Mouse (Mus musculus): ENCODE measurements around the gene Lingo1. TPM values are rescaled to one million over a fixed set of nuclear protein-coding genes. Genes with fewer than 3 reads are reported as not detected.

The Lingo1 gene
- polyA plus RNA-seq, 1 experiment from 2014 or later: 6.7 TPM

DNA sequence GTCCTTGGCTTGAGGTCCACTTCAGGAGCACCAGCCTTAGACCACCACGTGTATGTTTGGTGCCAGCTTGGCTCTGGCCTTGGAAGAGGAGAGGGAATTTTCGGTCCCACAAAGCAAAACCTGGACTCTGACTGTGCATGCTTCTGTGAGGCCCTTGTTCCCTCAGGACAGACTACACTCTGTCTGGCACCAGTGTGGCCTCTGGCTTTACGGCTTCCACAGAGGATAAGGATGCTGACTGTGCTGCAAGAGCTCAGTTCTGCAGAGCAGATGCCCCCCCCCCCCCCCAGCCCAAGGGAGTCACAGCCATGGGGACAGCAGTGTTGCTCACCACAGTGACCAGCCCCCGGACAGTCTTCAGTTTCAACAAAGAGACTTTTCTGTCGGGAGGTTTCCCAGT is 206.5 kb downstream of the Lingo1 start:
- no peaks in the 10 kb centered on the region for H3K4me1 ChIP-seq (replicated peaks; ENCODE audit: control insufficient read depth, insufficient read depth, low read length)
- H3K27ac ChIP-seq (ENCODE audit: low read depth, low read length): no peak overlapping the region
- no peak overlapping the region for H3K4me2 ChIP-seq (replicated peaks; ENCODE audit: low read depth, low read length)
- no peaks in the 10 kb centered on the region for H3K9me3 ChIP-seq (ENCODE audit: control insufficient read depth, low read length)
- ATAC-seq (ENCODE audit: low FRiP score) (no peak), DNase-seq (ENCODE audit: low spot score) (no peak)
- H3K4me3 ChIP-seq (ENCODE audit: low read depth, low read length): no peak overlapping the region
- H3K9ac ChIP-seq (ENCODE audit: low read depth, low read length): no peak overlapping the region
- 50% methylated on average over 5 of the region's 5 CpGs for WGBS
- H3K27me3 ChIP-seq (ENCODE audit: control insufficient read depth, insufficient read depth, low read length): no peaks in the 10 kb centered on the region
- H3K36me3 ChIP-seq (ENCODE audit: control insufficient read depth, insufficient read depth, low read length): no peaks in the 10 kb centered on the region

GRCm38 (mm10) chr9:56584043-56584424 is 212.2 kb downstream of the Lingo1 start:
- Histone ChIP-seq H3K27me3 (ENCODE audit: control insufficient read depth, insufficient read depth, low read length) (no peaks in the 10 kb centered on the region), H3K4me1 (replicated peaks; ENCODE audit: control insufficient read depth, insufficient read depth, low read length) (peaks cover 11% of the 10 kb centered on the region), H3K4me2 (replicated peaks; ENCODE audit: low read depth, low read length) (no peak overlapping the region), H3K36me3 (ENCODE audit: control insufficient read depth, insufficient read depth, low read length) (no peaks in the 10 kb centered on the region), H3K27ac (ENCODE audit: low read depth, low read length) (no peak overlapping the region), H3K9ac (ENCODE audit: low read depth, low read length) (no peak overlapping the region), H3K4me3 (ENCODE audit: low read depth, low read length) (no peak overlapping the region), H3K9me3 (ENCODE audit: control insufficient read depth, low read length) (no peaks in the 10 kb centered on the region)
- ATAC-seq (ENCODE audit: low FRiP score): no peak
- 48% methylated on average over 7 of the region's 7 CpGs for WGBS
- DNase-seq (ENCODE audit: low spot score): no peak

DNA sequence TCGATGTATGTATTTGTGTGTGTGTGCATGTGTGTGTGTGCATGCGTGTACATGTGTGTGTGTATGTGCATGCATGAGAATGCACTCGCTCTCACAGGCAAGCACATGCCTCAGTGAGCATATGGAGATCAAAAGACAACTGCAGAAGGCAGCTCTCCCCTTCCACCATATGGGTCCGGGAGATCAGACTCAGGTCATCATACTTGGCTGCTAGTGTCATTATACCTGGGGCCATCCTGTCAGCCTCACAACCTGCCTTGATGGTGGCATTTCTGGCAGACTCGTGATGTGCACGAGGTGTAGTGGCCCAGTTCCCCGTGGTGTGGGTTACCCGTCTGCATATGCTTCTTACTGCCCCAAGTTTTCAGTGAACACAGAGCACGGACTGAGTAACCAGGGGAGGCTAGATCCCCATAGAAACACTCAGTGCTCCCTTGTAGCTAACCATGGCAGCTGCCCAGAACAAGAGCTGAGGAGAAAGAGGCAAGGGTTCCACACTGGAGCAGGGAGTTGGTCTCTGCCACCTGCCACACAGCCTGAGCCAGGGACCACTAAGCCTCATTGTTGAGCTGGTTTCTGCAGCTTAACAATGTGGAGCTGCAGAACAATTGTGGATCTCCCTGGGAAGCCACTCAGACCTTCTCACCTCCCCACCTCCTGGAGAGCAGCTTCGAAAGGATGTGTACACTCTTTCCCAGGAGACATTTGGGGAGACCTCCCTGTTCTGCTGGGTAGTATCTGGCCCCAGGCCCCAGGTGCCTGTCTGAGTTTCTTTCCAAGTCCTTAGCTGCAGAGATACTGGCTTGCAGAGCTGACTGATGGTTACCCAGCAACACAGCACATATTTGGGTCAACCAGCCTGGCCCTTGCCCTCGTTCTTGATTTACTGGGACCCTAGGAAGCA is 212.9 kb downstream of the Lingo1 start:
- no peak for ATAC-seq (ENCODE audit: low FRiP score)
- Histone ChIP-seq H3K4me3 (ENCODE audit: low read depth, low read length) (no peak overlapping the region), H3K36me3 (ENCODE audit: control insufficient read depth, insufficient read depth, low read length) (no peaks in the 10 kb centered on the region), H3K4me2 (replicated peaks; ENCODE audit: low read depth, low read length) (no peak overlapping the region), H3K9me3 (ENCODE audit: control insufficient read depth, low read length) (no peaks in the 10 kb centered on the region), H3K27me3 (ENCODE audit: control insufficient read depth, insufficient read depth, low read length) (no peaks in the 10 kb centered on the region), H3K4me1 (replicated peaks; ENCODE audit: control insufficient read depth, insufficient read depth, low read length) (peaks cover 11% of the 10 kb centered on the region), H3K9ac (ENCODE audit: low read depth, low read length) (no peak overlapping the region), H3K27ac (ENCODE audit: low read depth, low read length) (no peak overlapping the region)
- no peak for DNase-seq (ENCODE audit: low spot score)
- 51% methylated on average over 11 of the region's 11 CpGs for WGBS

GRCm38 (mm10) chr9:56582628-56583027 is 213.6 kb downstream of the Lingo1 start:
- Histone ChIP-seq H3K9me3 (ENCODE audit: control insufficient read depth, low read length) (no peaks in the 10 kb centered on the region), H3K4me3 (ENCODE audit: low read depth, low read length) (no peak overlapping the region), H3K27ac (ENCODE audit: low read depth, low read length) (no peak overlapping the region), H3K36me3 (ENCODE audit: control insufficient read depth, insufficient read depth, low read length) (no peaks in the 10 kb centered on the region), H3K4me1 (replicated peaks; ENCODE audit: control insufficient read depth, insufficient read depth, low read length) (peaks cover 11% of the 10 kb centered on the region), H3K4me2 (replicated peaks; ENCODE audit: low read depth, low read length) (no peak overlapping the region), H3K9ac (ENCODE audit: low read depth, low read length) (no peak overlapping the region), H3K27me3 (ENCODE audit: control insufficient read depth, insufficient read depth, low read length) (no peaks in the 10 kb centered on the region)
- ATAC-seq (ENCODE audit: low FRiP score): no peak
- WGBS: 70% methylated on average over 8 of the region's 8 CpGs
- no peak for DNase-seq (ENCODE audit: low spot score)

DNA sequence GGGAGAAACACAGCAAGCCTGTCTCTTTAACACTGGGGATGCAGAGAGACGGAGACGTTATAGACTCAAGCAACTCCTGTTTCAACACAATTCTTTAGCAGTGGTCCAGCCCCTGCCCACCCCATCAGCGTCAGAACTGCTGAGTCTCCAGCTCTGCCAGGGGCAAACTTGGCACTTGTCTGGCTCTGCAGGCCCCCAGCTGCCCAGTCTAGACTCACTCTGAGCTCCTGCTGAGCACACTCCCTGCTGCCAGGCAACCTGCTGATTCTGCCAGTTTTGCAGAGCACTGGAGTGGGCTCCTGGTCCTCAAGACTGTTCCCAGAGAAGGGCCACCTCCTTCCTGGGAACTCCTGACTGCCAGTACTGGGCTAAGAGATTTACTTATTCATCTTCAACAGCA is 214.6 kb downstream of the Lingo1 start:
- H3K4me1 ChIP-seq (replicated peaks; ENCODE audit: control insufficient read depth, insufficient read depth, low read length): peaks cover 11% of the 10 kb centered on the region
- H3K4me3 ChIP-seq (ENCODE audit: low read depth, low read length): no peak overlapping the region
- DNase-seq (ENCODE audit: low spot score): no peak
- H3K9ac ChIP-seq (ENCODE audit: low read depth, low read length): no peak overlapping the region
- H3K27ac ChIP-seq (ENCODE audit: low read depth, low read length): no peak overlapping the region
- no peaks in the 10 kb centered on the region for H3K9me3 ChIP-seq (ENCODE audit: control insufficient read depth, low read length)
- WGBS: 43% methylated on average over 3 of the region's 3 CpGs
- ATAC-seq (ENCODE audit: low FRiP score): no peak
- H3K36me3 ChIP-seq (ENCODE audit: control insufficient read depth, insufficient read depth, low read length): no peaks in the 10 kb centered on the region
- no peak overlapping the region for H3K4me2 ChIP-seq (replicated peaks; ENCODE audit: low read depth, low read length)
- H3K27me3 ChIP-seq (ENCODE audit: control insufficient read depth, insufficient read depth, low read length): no peaks in the 10 kb centered on the region

DNA sequence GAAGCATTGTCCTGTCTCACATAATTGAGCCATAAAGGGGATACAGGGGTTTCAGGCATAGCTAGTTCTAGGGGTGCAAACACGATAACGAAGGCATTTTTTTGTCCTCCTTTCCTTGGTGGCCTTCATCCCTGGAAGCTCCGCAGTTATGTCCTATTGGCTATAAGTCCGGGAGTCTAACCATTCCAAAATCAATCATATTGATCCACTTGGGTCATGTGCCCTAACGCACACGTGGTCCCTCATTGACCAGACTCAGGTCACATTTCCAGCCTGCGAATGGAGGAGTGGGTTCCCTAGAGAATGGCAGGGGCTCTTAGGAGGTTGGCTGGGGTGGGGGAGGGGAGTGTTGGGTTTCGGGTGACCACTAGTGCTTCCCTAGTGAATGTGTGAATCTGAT is 215.3 kb downstream of the Lingo1 start:
- Histone ChIP-seq H3K9me3 (ENCODE audit: control insufficient read depth, low read length) (no peaks in the 10 kb centered on the region), H3K4me1 (replicated peaks; ENCODE audit: control insufficient read depth, insufficient read depth, low read length) (peaks cover 11% of the 10 kb centered on the region), H3K4me2 (replicated peaks; ENCODE audit: low read depth, low read length) (no peak overlapping the region), H3K27ac (ENCODE audit: low read depth, low read length) (no peak overlapping the region), H3K27me3 (ENCODE audit: control insufficient read depth, insufficient read depth, low read length) (no peaks in the 10 kb centered on the region), H3K36me3 (ENCODE audit: control insufficient read depth, insufficient read depth, low read length) (no peaks in the 10 kb centered on the region), H3K9ac (ENCODE audit: low read depth, low read length) (no peak overlapping the region), H3K4me3 (ENCODE audit: low read depth, low read length) (no peak overlapping the region)
- peak; percentile 36; the same call in 1 of the 2 replicates for ATAC-seq (ENCODE audit: low FRiP score)
- peak; percentile 36 for DNase-seq (ENCODE audit: low spot score)
- WGBS: 63% methylated on average over 8 of the region's 8 CpGs

DNA sequence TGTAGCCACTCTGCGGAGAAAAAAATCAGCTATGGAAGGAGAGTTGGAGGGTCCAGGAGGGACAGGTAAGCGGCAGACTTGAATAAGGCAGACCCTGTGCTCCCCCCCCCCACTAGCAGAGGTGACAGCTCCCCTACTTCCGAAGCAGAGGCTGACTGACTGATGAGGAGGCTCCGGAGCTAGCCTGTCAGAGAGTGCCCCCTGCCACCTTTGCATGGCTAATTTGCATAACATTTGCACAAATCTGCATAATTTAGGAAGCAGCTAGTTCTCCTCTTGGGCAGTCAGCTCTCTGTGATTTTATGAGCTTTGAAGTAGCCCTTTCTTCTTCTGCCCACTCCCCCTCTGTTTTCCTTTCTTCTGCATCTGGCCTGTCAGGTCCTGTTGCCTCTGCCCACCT is 216.2 kb downstream of the Lingo1 start:
- H3K4me2 ChIP-seq (replicated peaks; ENCODE audit: low read depth, low read length): no peak overlapping the region
- WGBS: 20% methylated on average over 4 of the region's 4 CpGs
- no peaks in the 10 kb centered on the region for H3K27me3 ChIP-seq (ENCODE audit: control insufficient read depth, insufficient read depth, low read length)
- peak; percentile 33 for DNase-seq (ENCODE audit: low spot score)
- H3K4me1 ChIP-seq (replicated peaks; ENCODE audit: control insufficient read depth, insufficient read depth, low read length): peaks cover 11% of the 10 kb centered on the region
- 0 out of 2 replicates have a peak overlapping the region, but pooled peaks have one; percentile 42 for H3K27ac ChIP-seq (ENCODE audit: low read depth, low read length)
- no peaks in the 10 kb centered on the region for H3K9me3 ChIP-seq (ENCODE audit: control insufficient read depth, low read length)
- H3K9ac ChIP-seq (ENCODE audit: low read depth, low read length): no peak overlapping the region
- ATAC-seq (ENCODE audit: low FRiP score): peak; percentile 56
- no peaks in the 10 kb centered on the region for H3K36me3 ChIP-seq (ENCODE audit: control insufficient read depth, insufficient read depth, low read length)
- H3K4me3 ChIP-seq (ENCODE audit: low read depth, low read length): no peak overlapping the region

DNA sequence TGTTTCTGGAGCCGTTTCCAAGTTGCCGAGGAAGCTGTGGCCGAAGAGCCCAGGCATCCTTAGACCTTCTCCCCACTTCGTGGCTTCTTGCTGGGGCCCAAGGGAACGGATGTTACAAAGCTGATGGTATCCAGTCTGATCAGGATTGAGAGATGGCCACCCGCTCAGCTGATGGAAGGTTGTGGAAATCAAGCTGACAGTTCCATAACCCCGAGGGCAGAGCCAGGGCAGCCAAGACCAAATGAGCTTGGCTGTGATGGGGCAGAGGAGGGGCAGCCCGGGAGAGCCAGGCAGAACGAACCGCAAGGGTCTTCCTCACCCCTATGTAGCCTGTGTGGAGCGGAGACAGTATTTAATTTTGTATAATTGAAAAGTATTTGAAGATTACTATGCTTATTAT is 218.9 kb downstream of the Lingo1 start:
- no peaks in the 10 kb centered on the region for H3K27me3 ChIP-seq (ENCODE audit: control insufficient read depth, insufficient read depth, low read length)
- ATAC-seq (ENCODE audit: low FRiP score): no peak
- WGBS: 66% methylated on average over 11 of the region's 11 CpGs
- no peak overlapping the region for H3K4me2 ChIP-seq (replicated peaks; ENCODE audit: low read depth, low read length)
- H3K4me3 ChIP-seq (ENCODE audit: low read depth, low read length): no peak overlapping the region
- no peak for DNase-seq (ENCODE audit: low spot score)
- no peak overlapping the region for H3K9ac ChIP-seq (ENCODE audit: low read depth, low read length)
- no peaks in the 10 kb centered on the region for H3K9me3 ChIP-seq (ENCODE audit: control insufficient read depth, low read length)
- H3K36me3 ChIP-seq (ENCODE audit: control insufficient read depth, insufficient read depth, low read length): no peaks in the 10 kb centered on the region
- peaks cover 11% of the 10 kb centered on the region for H3K4me1 ChIP-seq (replicated peaks; ENCODE audit: control insufficient read depth, insufficient read depth, low read length)
- H3K27ac ChIP-seq (ENCODE audit: low read depth, low read length): no peak overlapping the region

All from hindbrain, embryonic 11.5 days (tissue).